Mouse (Mus musculus): ENCODE data around the gene Gm20662.

DNA sequence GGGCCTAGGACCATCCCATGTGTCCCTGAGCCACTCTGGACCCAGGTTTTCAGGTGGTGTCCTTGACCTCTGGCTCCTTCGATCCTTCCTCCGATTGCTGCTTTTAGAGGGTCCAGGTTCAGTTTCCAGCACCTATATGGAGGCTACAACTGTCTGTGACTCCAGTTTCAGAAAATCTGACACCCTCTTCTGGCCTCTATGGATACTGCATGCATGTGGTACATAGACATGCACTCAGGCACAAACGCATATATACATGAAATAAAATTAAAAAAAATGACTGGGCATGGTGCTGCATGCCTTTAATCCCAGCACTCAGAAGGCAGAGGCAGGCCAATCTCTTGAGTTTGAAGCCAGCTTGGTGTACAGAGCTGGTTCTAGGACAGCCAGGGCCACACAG lies 31.7 kb downstream of the Gm20662 start:
- TF ChIP-seq POLR2A (IDR thresholded peaks at IDR 0.05; ENCODE audit: borderline replicate concordance, insufficient read depth, low read length) (no peak), CTCF (IDR thresholded peaks at IDR 0.05; ENCODE audit: borderline replicate concordance, insufficient read depth, low read depth, low read length) (no peak)
